Mouse (Mus musculus): ENCODE results near the gene Spert.

DNA sequence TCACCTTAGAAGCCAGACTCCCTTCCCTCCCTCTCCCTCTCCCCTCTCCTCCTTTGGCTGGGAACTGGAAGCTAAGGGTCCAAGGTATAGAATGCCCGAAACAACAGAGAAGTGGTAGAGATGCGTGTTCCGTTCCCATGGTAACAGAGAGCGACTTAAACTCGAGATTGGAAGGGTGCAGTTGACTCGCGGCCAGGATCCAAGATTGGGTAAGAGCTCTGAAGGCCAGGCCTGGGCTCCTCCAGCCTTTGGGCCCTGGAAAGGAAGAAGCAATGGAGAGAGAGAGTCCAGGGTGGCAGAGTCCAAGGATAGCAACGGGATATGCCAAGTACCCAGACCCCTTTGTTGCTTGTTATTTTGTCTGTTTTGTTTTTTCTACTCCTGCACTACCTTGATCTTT, 49.2 kb upstream of the Spert start, which contains the start of gene Erich6b:
- no peak for TF ChIP-seq TCF12 (IDR thresholded peaks at IDR 0.05; ENCODE audit: low read depth, low read length)
- no peak for TF ChIP-seq CTCF (conservative IDR thresholded peaks at IDR 0.05 in 1 of 2, IDR thresholded peaks at IDR 0.05 in 1 of 2; ENCODE audit: low read depth in 2 of 2, low read length in 2 of 2)
- TF ChIP-seq IRF4 (IDR thresholded peaks at IDR 0.05; ENCODE audit: low read depth, low read length) = no peak
- TF ChIP-seq MAFK (IDR thresholded peaks at IDR 0.05; ENCODE audit: insufficient replicate concordance, low read length) = no peak
- TF ChIP-seq POLR2A (IDR thresholded peaks at IDR 0.05; ENCODE audit: low read depth, low read length) = no peak
- TF ChIP-seq BHLHE40 (IDR thresholded peaks at IDR 0.05; ENCODE audit: low read depth, low read length) = no peak
- no peak for TF ChIP-seq JUND (conservative IDR thresholded peaks at IDR 0.05; ENCODE audit: low read depth, low read length)
- TF ChIP-seq MAZ (IDR thresholded peaks at IDR 0.05; ENCODE audit: low read depth, low read length) = no peak
- TF ChIP-seq EP300 (IDR thresholded peaks at IDR 0.05; ENCODE audit: low read length) = no peak
- TF ChIP-seq HCFC1 (IDR thresholded peaks at IDR 0.05; ENCODE audit: low read depth, low read length) = no peak
- no peak for TF ChIP-seq NELFE (IDR thresholded peaks at IDR 0.05; ENCODE audit: low read depth, low read length)
- TF ChIP-seq POLR2AphosphoS2 (IDR thresholded peaks at IDR 0.05; ENCODE audit: low read depth, low read length) = no peak
- no peak for TF ChIP-seq KAT2A (IDR thresholded peaks at IDR 0.05; ENCODE audit: insufficient replicate concordance, low read length)
